Mouse (Mus musculus) stomach, embryonic 15.5 days (tissue): ENCODE data around the gene Vmn1r177. TPM values are rescaled to one million over a fixed set of nuclear protein-coding genes. Genes with fewer than 3 reads are reported as not detected.
"Not testable (repeated sequence)": the region's sequence is repeated elsewhere in the genome, so short reads cannot be mapped to it uniquely, and the experiment has no call there.

Experiments
- ATAC-seq: fragments of 200-750 bp; cut with Nextera tagmentation; 2 replicates; pipeline ENCODE4 v1.8.0; 2017; ENCODE audit warnings: low read depth, moderate number of reproducible peaks, moderate TSS enrichment; ENCODE audit not compliant: insufficient read depth, low FRiP score
- H3K27ac ChIP-seq: fragments of 300-500 bp; sonication (generic); 2 replicates; pipeline ENCODE4 v1.5.1; 2015; ENCODE audit warnings: mild to moderate bottlenecking, inconsistent platforms
- H3K27me3 ChIP-seq: fragments of 300-500 bp; sonication (generic); replicated peaks from 2 replicates; pipeline ENCODE4 v1.6.1; 2015; ENCODE audit warnings: inconsistent platforms
- H3K36me3 ChIP-seq: fragments of 300-500 bp; sonication (generic); 2 replicates; pipeline ENCODE4 v1.6.1; 2015; ENCODE audit warnings: inconsistent platforms
- H3K4me1 ChIP-seq: fragments of 300-500 bp; sonication (generic); 2 replicates; pipeline ENCODE4 v1.6.1; 2015; ENCODE audit warnings: inconsistent platforms
- H3K4me2 ChIP-seq: fragments of 300-500 bp; sonication (generic); 2 replicates; pipeline ENCODE4 v1.6.1; 2015; ENCODE audit warnings: mild to moderate bottlenecking, inconsistent platforms
- H3K4me3 ChIP-seq: fragments of 300-500 bp; sonication (generic); replicated peaks from 2 replicates; pipeline ENCODE4 v1.5.1; 2015; ENCODE audit warnings: inconsistent platforms
- H3K9ac ChIP-seq: fragments of 300-500 bp; sonication (generic); 2 replicates; pipeline ENCODE4 v1.6.1; 2015; ENCODE audit warnings: inconsistent platforms
- H3K9me3 ChIP-seq: fragments of 300-500 bp; sonication (generic); 2 replicates; pipeline ENCODE4 v1.6.1; 2016; ENCODE audit warnings: inconsistent platforms
- WGBS: fragments of 180-500 bp; shearing (Covaris S2); methylation state at CpG from one replicate; pipeline ENCODE4 v1.1.7; 2015; 5-methylcytosine and 5-hydroxymethylcytosine counted together
- polyA plus RNA-seq: library from polyadenylated mRNA; unstranded; fragments of >200 nt; fragmentation: Nextera tagmentation; extraction: Ambion mirVana; gene quantifications from 2 replicates; pipeline ENCODE4 v1.2.1, GENCODE M21; 2015

The Vmn1r177 gene
- not detected in 2 replicates for polyA plus RNA-seq

- H3K27ac ChIP-seq, H3K27me3 ChIP-seq, H3K4me3 ChIP-seq, H3K36me3 ChIP-seq, H3K9me3 ChIP-seq, H3K4me1 ChIP-seq, H3K4me2 ChIP-seq, ATAC-seq, H3K9ac ChIP-seq: not testable (repeated sequence)
- WGBS = 11% methylated on average over 1 of the region's 1 CpGs
Observed at GRCm38 (mm10) chr7:23866349-23866748, at the start of gene Vmn1r177. Gene Vmn1r177, minus strand, starts transcription at chr7:23866449.

- no peaks in the 10 kb centered on the region for H3K4me1 ChIP-seq
- H3K4me2 ChIP-seq = no peak within 1 kb of the TSS
- no peak for ATAC-seq
- H3K9me3 ChIP-seq = no peaks in the 10 kb centered on the region
- no peak within 1 kb of the TSS for H3K9ac ChIP-seq
- no peak within 1 kb of the TSS for H3K27ac ChIP-seq
- 84% methylated on average over 1 of the region's 1 CpGs for WGBS
- H3K36me3 ChIP-seq = no peaks in the 10 kb centered on the region
- H3K27me3 ChIP-seq = no peaks in the 10 kb centered on the region
- no peak within 1 kb of the TSS for H3K4me3 ChIP-seq
Observed at GRCm38 (mm10) chr7:23891709-23892108, 25.5 kb upstream of the Vmn1r177 start, which contains the start of gene Vmn1r178. Gene Vmn1r178, plus strand, starts transcription at chr7:23892009.

- not testable (repeated sequence) for H3K36me3 ChIP-seq, ATAC-seq, H3K27me3 ChIP-seq, H3K9me3 ChIP-seq, H3K9ac ChIP-seq, H3K4me1 ChIP-seq, H3K4me2 ChIP-seq, H3K27ac ChIP-seq, H3K4me3 ChIP-seq
- WGBS = 55% methylated on average over 4 of the region's 4 CpGs
Observed at GRCm38 (mm10) chr7:23876918-23877317, 10.7 kb upstream of the Vmn1r177 start.

GRCm38 (mm10) chr7:23837272-23837671, 29.0 kb downstream of the Vmn1r177 start, which contains the start of gene Vmn1r176:
Gene Vmn1r176, minus strand, starts transcription at chr7:23837372.
- not testable (repeated sequence) for H3K36me3 ChIP-seq, H3K9ac ChIP-seq, ATAC-seq, H3K27ac ChIP-seq, H3K9me3 ChIP-seq, H3K4me3 ChIP-seq, H3K27me3 ChIP-seq, H3K4me1 ChIP-seq, H3K4me2 ChIP-seq
- no CpG with 5 or more reads among the region's 1 CpGs for WGBS

Other genes starting within 250 kb of the Vmn1r177 start
- not detected in 2 replicates for gene Vmn1r171, start 235.7 kb downstream of the Vmn1r177 start, polyA plus RNA-seq
- gene Vmn1r172, start 208.1 kb downstream of the Vmn1r177 start, polyA plus RNA-seq = not detected in 2 replicates
- gene Vmn1r173, start 165.7 kb downstream of the Vmn1r177 start, polyA plus RNA-seq = not detected in 2 replicates
- not detected in 2 replicates for gene Vmn1r174, start 114.2 kb downstream of the Vmn1r177 start, polyA plus RNA-seq
- not detected in 2 replicates for gene Vmn1r175, start 55.8 kb downstream of the Vmn1r177 start, polyA plus RNA-seq
- not detected in 2 replicates for gene Vmn1r176, start 29.1 kb downstream of the Vmn1r177 start, polyA plus RNA-seq
- not detected in 2 replicates for gene Vmn1r178, start 25.6 kb upstream of the Vmn1r177 start, polyA plus RNA-seq
- gene Vmn1r179, start 60.5 kb upstream of the Vmn1r177 start, polyA plus RNA-seq = not detected in 2 replicates
- not detected in 2 replicates for gene Vmn1r180, start 84.2 kb upstream of the Vmn1r177 start, polyA plus RNA-seq
- gene Vmn1r181, start 108.2 kb upstream of the Vmn1r177 start, polyA plus RNA-seq = not detected in 2 replicates
- gene V1rd19, start 135.2 kb upstream of the Vmn1r177 start, polyA plus RNA-seq = not detected in 2 replicates
- gene Vmn1r183, start 186.8 kb upstream of the Vmn1r177 start, polyA plus RNA-seq = not detected in 2 replicates
- gene Zfp180, start 215.5 kb upstream of the Vmn1r177 start, polyA plus RNA-seq = 16.7 and 17.3 TPM in 2 replicates
- gene Zfp112, start 245.9 kb upstream of the Vmn1r177 start, polyA plus RNA-seq = 6.8 and 7.4 TPM in 2 replicates